Mouse (Mus musculus): ENCODE results near the gene A4galt. TPM values are rescaled to one million over a fixed set of nuclear protein-coding genes. Genes with fewer than 3 reads are reported as not detected.

The A4galt gene
- polyA plus RNA-seq, 1 experiment from 2014 or later: 9.2 TPM

DNA sequence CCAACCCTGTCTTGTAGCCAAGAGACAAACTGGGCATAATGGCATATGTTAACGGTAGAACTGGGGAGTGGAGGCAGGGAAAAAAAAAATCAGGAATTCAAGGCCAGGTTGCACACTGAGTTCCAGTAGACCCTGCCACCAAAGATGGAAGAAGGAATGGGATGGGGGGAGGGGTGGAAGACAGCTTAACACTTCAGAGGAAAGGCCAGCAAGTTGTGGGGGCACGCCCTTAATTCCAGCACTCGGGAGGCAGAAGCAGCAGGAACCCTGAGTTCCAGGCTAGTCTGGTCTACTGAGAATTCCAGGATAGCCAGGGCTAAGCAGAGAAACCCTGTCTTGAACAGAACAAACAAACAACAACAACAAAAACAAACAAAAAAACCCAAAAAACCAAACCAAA, 7.2 kb downstream of the A4galt start:
- no peaks in the 10 kb centered on the region for H3K36me3 ChIP-seq
- no peak for ATAC-seq (ENCODE audit: insufficient read depth, low FRiP score, low read depth)

DNA sequence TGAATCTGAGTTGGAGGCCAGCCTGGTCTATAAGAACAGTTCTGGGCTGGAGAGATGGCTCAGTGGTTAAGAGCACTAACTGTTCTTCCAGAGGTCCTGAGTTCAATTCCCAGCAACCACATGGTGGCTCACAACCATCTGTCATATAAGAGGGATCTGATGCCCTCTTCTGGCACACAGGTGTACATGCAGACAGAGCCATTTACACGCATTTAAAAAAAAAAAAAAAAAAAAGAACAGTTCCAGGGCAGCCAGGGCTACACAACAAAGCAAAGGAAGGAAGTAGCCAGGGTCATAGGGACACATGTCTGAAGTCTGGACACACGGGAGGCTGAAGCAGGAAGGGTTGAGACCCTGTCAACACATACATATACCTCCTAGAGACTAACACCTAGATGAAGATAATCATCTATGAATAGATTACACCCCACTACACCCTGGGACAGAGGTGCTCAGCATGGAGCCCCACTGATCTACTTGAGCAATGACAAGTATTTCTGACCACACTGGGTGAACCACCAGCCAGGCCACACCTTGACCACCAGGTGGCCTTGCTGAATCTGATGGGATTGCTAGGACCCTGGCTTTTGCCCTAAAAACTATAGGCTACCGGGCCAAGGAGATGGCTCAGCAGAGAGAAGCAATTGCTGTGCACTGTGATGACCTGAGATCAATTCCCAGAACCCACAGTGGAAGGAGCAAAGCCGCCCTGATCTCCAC, 9.5 kb downstream of the A4galt start:
- no peak for ATAC-seq (ENCODE audit: insufficient read depth, low FRiP score, low read depth)
- H3K9me3 ChIP-seq: no peaks in the 10 kb centered on the region

More for the DNA sequence above, 7.2 kb downstream of the A4galt start:
- Histone ChIP-seq H3K9me3 (no peaks in the 10 kb centered on the region), H3K9ac (no peak overlapping the region), H3K4me1 (0 out of 2 replicates have a peak, but pooled peaks cover 6% of the 10 kb centered on the region), H3K4me2 (no peak overlapping the region), H3K27me3 (replicated peaks) (no peaks in the 10 kb centered on the region), H3K27ac (no peak overlapping the region), H3K4me3 (replicated peaks) (no peak overlapping the region)
- 72% methylated on average over 3 of the region's 3 CpGs for WGBS

DNA sequence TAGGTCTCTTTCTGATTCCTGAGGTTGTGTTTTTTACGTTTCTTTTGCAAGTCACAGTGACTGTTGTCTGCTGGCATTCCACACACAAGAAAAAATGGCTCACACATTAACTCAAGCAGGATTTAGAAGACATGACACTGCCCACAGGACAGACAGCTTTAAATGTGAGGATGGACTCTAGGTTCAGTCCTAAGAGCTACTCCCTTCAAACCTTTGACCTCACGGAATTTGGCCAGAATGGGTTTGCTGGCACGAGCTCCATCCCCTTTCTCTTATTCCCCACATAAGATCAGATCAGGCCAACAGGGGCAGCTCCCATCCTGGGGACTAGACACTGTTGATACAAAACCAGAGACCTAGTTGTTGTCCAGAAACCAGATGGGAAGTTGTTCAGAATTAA, 10.1 kb downstream of the A4galt start:
- no peak for ATAC-seq (ENCODE audit: insufficient read depth, low FRiP score, low read depth)
- no peak overlapping the region for H3K9ac ChIP-seq
- H3K4me1 ChIP-seq: 0 out of 2 replicates have a peak, but pooled peaks cover 9% of the 10 kb centered on the region
- no peaks in the 10 kb centered on the region for H3K9me3 ChIP-seq
- WGBS: 67% methylated on average over 3 of the region's 3 CpGs
- no peaks in the 10 kb centered on the region for H3K36me3 ChIP-seq
- H3K4me3 ChIP-seq (replicated peaks): no peak overlapping the region
- no peaks in the 10 kb centered on the region for H3K27me3 ChIP-seq (replicated peaks)
- H3K27ac ChIP-seq: no peak overlapping the region
- no peak overlapping the region for H3K4me2 ChIP-seq

More for the DNA sequence above, 9.5 kb downstream of the A4galt start:
- Histone ChIP-seq H3K9ac (no peak overlapping the region), H3K36me3 (no peaks in the 10 kb centered on the region), H3K27me3 (replicated peaks) (no peaks in the 10 kb centered on the region), H3K27ac (no peak overlapping the region), H3K4me3 (replicated peaks) (no peak overlapping the region), H3K4me1 (0 out of 2 replicates have a peak, but pooled peaks cover 9% of the 10 kb centered on the region), H3K4me2 (no peak overlapping the region)
- 88% methylated on average over 4 of the region's 4 CpGs for WGBS

DNA sequence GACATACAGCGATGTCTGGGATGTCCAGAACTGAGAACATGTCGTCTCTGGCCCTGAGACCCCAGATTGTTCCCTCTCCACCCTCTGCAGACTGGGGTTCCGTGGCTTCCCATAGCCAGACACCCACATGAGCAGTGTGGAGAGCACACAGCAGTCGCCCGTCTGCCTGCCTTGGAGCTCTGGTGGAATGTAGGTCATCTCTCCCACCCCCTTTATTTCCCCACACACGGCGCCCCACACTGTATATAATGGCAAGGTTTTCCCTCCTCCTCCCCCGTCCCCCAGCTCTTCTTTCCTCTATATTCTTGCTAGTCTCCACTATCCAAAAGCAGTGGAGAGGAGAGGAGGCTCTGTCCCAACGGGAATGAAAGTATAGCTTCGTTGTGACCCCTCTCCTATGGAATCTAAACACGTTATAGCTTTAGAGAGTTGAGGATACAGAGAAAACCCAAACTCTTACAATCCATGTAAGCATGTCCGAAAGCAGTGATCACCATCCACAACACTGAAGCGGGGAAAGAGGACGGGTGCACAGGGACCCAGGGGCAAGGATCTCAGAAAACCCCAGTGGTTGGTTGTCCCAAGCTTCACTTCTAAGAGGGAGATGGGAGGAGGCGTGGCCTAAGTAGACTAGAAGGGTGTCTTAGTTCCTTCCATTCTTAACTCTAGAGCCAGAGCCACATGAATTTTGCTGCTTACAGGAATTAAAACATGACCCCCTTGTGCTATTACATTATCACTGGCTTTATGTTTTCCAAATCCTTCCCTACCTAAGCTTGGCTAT, 13.9 kb downstream of the A4galt start:
- H3K27me3 ChIP-seq (replicated peaks): no peaks in the 10 kb centered on the region
- H3K4me2 ChIP-seq: no peak overlapping the region
- H3K27ac ChIP-seq: no peak overlapping the region
- no peaks in the 10 kb centered on the region for H3K36me3 ChIP-seq
- H3K9me3 ChIP-seq: no peaks in the 10 kb centered on the region
- H3K4me3 ChIP-seq (replicated peaks): no peak overlapping the region
- H3K9ac ChIP-seq: no peak overlapping the region
- no peak for ATAC-seq (ENCODE audit: insufficient read depth, low FRiP score, low read depth)
- 56% methylated on average over 15 of the region's 15 CpGs for WGBS
- H3K4me1 ChIP-seq: 0 out of 2 replicates have a peak, but pooled peaks cover 9% of the 10 kb centered on the region

DNA sequence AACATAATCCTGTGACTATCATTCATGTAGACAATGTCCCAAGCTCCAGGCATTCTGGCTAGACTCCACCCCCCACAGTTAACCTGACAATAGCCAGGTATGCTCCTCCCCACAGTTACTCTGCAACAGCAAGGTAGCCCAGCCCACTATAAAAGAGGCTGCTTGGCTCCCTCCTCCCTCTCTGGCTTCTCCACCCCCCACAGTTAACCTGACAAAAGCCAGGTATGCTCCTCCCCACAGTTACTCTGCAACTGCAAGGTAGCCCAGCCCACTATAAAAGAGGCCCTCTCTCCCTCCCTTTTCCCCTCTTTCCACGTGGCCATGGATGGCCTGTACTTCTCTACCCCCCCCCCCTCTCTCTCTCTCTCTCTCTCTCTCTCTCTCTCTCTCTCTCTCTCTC, 14.8 kb downstream of the A4galt start:
- Histone ChIP-seq H3K4me3 (replicated peaks) (no peak overlapping the region), H3K9me3 (no peaks in the 10 kb centered on the region), H3K36me3 (no peaks in the 10 kb centered on the region), H3K4me2 (no peak overlapping the region), H3K27me3 (replicated peaks) (no peaks in the 10 kb centered on the region), H3K4me1 (0 out of 2 replicates have a peak, but pooled peaks cover 9% of the 10 kb centered on the region), H3K27ac (no peak overlapping the region), H3K9ac (no peak overlapping the region)
- peak; percentile 67 for ATAC-seq (ENCODE audit: insufficient read depth, low FRiP score, low read depth)
- 0% methylated on average over 1 of the region's 1 CpGs for WGBS

DNA sequence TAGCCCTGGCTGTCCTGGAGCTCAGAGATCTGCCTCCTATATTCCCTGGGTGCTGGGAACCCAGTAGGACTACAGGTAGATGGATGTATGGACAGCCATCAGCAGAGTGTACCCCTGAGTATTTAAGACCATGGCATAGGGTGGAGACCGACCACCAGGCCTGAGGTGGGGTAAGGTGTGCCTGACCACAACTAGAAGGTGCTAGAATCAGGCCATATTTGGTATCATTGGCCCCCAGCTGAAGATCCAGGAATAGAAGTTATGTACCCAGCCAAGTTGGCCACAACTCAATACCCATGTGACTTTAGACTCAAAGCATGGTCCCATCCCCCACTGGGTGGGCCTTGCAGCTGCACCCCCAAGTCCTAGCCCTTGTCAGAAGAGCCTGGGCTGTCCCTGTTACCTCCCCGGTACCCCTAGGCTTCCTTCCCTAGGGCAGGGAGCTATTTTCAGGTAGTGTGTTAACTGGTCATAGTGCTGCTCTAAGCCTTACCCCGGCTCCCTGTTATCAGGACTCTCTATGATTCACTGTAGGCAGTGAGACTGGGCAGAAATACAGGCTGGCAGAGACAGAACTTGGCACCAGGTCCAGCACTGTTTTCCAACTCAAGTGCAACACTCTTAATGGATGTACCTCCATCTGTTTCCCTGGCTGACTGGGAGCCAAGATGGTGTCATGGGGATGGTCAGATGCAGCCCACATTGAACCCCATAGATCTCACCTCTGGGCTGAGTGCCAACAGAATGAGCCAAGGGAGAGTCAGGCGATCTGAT, 18.2 kb downstream of the A4galt start:
- no peaks in the 10 kb centered on the region for H3K9me3 ChIP-seq
- no peaks in the 10 kb centered on the region for H3K27me3 ChIP-seq (replicated peaks)
- H3K9ac ChIP-seq: no peak overlapping the region
- WGBS: 75% methylated on average over 4 of the region's 4 CpGs
- H3K4me2 ChIP-seq: no peak overlapping the region
- H3K27ac ChIP-seq: 0 out of 2 replicates have a peak overlapping the region, but pooled peaks have one; percentile 40
- ATAC-seq (ENCODE audit: insufficient read depth, low FRiP score, low read depth): peak; percentile 54; the same call in 1 of the 2 replicates
- no peak overlapping the region for H3K4me3 ChIP-seq (replicated peaks)
- H3K4me1 ChIP-seq: 0 out of 2 replicates have a peak, but pooled peaks cover 9% of the 10 kb centered on the region
- no peaks in the 10 kb centered on the region for H3K36me3 ChIP-seq

DNA sequence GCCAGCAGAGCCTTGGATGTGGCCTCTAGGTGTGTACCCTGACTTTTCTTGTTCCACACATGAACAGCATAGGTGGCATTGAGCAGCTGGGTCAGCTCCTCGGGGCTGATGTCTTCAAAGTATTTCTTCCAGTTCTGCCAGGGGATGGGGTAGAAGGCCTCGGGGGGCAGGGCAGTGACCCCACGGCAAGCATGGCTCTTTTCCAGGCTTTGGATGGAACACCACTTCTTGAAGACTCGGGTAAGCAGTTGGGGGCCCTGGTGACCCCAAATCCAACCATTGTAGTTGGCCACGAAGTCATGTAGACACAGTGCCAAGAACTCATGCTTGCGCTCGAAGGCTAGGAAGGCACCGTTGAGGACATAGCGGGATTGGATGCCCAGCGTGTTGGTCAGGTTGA, 24.0 kb downstream of the A4galt start:
- no peak overlapping the region for H3K9ac ChIP-seq
- H3K36me3 ChIP-seq: no peaks in the 10 kb centered on the region
- no peaks in the 10 kb centered on the region for H3K27me3 ChIP-seq (replicated peaks)
- no peak for ATAC-seq (ENCODE audit: insufficient read depth, low FRiP score, low read depth)
- H3K4me3 ChIP-seq (replicated peaks): no peak overlapping the region
- peaks cover 26% of the 10 kb centered on the region for H3K4me1 ChIP-seq
- no peak overlapping the region for H3K4me2 ChIP-seq
- H3K27ac ChIP-seq: no peak overlapping the region
- H3K9me3 ChIP-seq: no peaks in the 10 kb centered on the region
- 88% methylated on average over 10 of the region's 10 CpGs for WGBS

DNA sequence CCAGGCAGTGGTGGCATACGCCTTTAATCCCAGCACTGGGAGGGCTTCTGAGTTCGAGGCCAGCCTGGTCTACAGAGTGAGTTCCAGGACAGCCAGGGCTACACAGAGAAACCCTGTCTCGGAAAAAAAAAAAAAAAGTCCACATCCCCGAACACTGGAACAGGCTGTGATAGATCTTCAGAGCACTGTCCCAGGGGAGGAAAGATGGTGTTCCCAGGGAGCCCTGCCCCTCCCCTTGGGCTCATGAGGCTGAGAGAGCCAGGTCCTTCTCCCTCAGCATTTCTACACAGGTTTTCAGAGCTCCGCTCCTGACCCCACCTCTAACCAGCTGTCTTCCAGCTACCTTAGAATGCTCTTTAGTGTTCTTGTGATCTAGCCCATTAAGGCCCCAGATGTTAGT, 24.7 kb downstream of the A4galt start:
- H3K27ac ChIP-seq: no peak overlapping the region
- no peak overlapping the region for H3K9ac ChIP-seq
- no peak overlapping the region for H3K4me3 ChIP-seq (replicated peaks)
- H3K4me1 ChIP-seq: peaks cover 26% of the 10 kb centered on the region
- H3K4me2 ChIP-seq: no peak overlapping the region
- WGBS: 78% methylated on average over 5 of the region's 5 CpGs
- ATAC-seq (ENCODE audit: insufficient read depth, low FRiP score, low read depth): no peak
- H3K9me3 ChIP-seq: no peaks in the 10 kb centered on the region
- H3K27me3 ChIP-seq (replicated peaks): no peaks in the 10 kb centered on the region
- H3K36me3 ChIP-seq: no peaks in the 10 kb centered on the region

DNA sequence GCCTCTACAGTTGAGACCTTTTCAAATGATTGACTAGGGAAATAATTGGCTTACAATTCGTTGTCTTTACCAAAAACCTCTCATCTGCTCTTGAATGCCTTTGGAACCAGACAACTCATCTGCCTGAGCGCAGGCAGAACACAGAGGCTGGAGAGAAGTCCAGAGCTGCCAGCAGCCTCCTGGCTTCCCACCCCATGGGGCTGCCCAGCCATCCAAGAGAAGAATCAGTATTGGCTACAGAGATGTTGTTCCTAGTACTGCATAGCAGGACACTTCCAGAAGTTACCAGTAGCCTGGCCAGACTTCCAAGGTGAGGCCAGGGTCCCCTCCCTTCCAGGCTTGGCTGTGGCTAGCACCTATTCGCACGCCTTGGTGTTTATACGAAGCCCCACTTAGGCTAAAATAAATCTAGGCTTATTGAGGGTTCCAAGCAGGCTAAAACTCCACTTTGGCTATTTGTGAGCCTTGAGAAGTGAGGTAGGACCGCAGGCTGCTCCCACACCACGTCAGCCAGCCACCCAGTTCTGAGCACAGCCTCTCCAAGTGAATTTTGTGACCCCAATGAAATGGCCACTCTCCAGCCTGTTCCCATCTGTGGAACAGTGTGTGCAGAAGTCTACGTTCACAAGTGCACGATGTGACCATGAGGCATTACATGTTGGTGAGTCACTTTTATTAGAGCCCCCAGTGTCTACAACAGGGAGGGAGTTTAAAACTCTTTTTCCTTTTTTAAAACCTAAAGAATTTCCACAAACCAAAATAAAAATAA, 25.3 kb downstream of the A4galt start:
- Histone ChIP-seq H3K4me3 (replicated peaks) (no peak overlapping the region), H3K4me2 (no peak overlapping the region), H3K4me1 (peaks cover 26% of the 10 kb centered on the region), H3K9me3 (no peaks in the 10 kb centered on the region), H3K27ac (peak overlapping the region; percentile 41; the same call in 1 of the 2 replicates), H3K9ac (no peak overlapping the region), H3K36me3 (no peaks in the 10 kb centered on the region), H3K27me3 (replicated peaks) (no peaks in the 10 kb centered on the region)
- ATAC-seq (ENCODE audit: insufficient read depth, low FRiP score, low read depth): no peak
- 65% methylated on average over 9 of the region's 9 CpGs for WGBS

DNA sequence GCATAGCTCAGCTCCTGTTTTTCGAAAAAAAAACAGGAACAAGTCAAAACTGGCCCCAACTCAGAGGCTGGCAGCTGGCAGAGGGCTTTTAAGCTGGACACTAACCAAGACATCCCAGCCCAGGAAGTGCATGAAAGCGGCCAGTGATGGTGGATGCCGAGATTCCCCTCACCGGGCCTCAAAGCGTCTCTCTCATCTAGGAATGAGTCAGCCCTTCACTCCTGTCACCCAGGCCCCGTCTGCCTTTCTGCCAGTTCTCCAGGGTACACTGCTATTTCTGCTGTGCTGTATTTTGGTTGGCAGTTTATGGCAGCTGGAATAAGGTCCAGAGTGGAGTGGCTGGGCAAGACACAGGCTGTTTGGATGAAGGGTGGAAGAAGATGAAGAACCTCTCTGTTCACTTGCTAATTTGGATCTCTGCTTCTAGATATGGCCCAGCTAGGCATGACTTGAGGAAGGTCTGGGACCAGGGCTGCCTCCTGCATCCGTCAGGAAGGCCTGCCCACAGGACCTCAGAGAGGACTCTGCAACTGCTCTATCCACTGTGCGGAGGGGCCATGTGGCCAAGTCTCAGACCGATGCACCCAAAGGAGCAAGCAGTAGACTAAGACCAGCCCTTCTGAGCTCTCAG, 27.3 kb downstream of the A4galt start:
- no peak overlapping the region for H3K9ac ChIP-seq
- H3K4me3 ChIP-seq (replicated peaks): no peak overlapping the region
- no peaks in the 10 kb centered on the region for H3K9me3 ChIP-seq
- H3K4me2 ChIP-seq: 0 out of 2 replicates have a peak overlapping the region, but pooled peaks have one; percentile 27
- peak overlapping the region; percentile 94 for H3K27ac ChIP-seq
- 44% methylated on average over 9 of the region's 9 CpGs for WGBS
- no peaks in the 10 kb centered on the region for H3K36me3 ChIP-seq
- ATAC-seq (ENCODE audit: insufficient read depth, low FRiP score, low read depth): peak; percentile 24; the same call in 1 of the 2 replicates
- no peaks in the 10 kb centered on the region for H3K27me3 ChIP-seq (replicated peaks)
- H3K4me1 ChIP-seq: peaks cover 30% of the 10 kb centered on the region
